Mouse (Mus musculus) E14TG2a.4 (cell line): ENCODE measurements at regions not wholly inside any gene's neighbourhood (a gene's known extent, or its start where the extent isn't known, plus 50 kb on each side); places are given as distances from the start of the nearest gene placed in this dataset.
"Not testable (repeated sequence)": the region's sequence is repeated elsewhere in the genome, so short reads cannot be mapped to it uniquely, and the experiment has no call there.

Experiments
- H3K27me3 ChIP-seq: 2 replicates; pipeline ENCODE4 v1.6.1; 2014; ENCODE audit warnings: low read length, control low read depth; ENCODE audit not compliant: insufficient read depth
- H3K36me3 ChIP-seq: 2 replicates; pipeline ENCODE4 v1.6.1; 2014; ENCODE audit warnings: low read length, control low read depth; ENCODE audit not compliant: insufficient read depth
- H3K4me1 ChIP-seq: replicated peaks from 2 replicates; pipeline ENCODE4 v1.6.1; 2014; ENCODE audit warnings: low read depth, low read length, control low read depth
- H3K4me3 ChIP-seq: replicated peaks from 2 replicates; pipeline ENCODE4 v1.5.1; 2014; ENCODE audit warnings: mild to moderate bottlenecking, low read length
- H3K9me3 ChIP-seq: 2 replicates; pipeline ENCODE4 v1.6.1; 2014; ENCODE audit warnings: low read length, control low read depth
- CTCF ChIP-seq: conservative IDR thresholded peaks from 2 replicates; pipeline ENCODE4 v1.5.1; 2014; ENCODE audit warnings: low read length
- NANOG ChIP-seq: IDR thresholded peaks from 2 replicates; pipeline ENCODE4 v1.6.1; 2014; ENCODE audit warnings: borderline replicate concordance, low read length, mixed read lengths
- POU5F1 ChIP-seq: IDR thresholded peaks from 2 replicates; pipeline ENCODE4 v1.6.1; 2014; ENCODE audit warnings: low read length, borderline replicate concordance

GRCm38 (mm10) chr7:83381381-83382181 is 203.1 kb upstream of the Tmc3 start:
- TF ChIP-seq POU5F1 = no peak
- TF ChIP-seq CTCF = no peak
- TF ChIP-seq NANOG = no peak

GRCm38 (mm10) chr7:83382803-83383363 is 201.8 kb upstream of the Tmc3 start:
- Histone ChIP-seq H3K36me3 (no peaks in the 10 kb centered on the region), H3K9me3 (no peaks in the 10 kb centered on the region), H3K4me1 (peaks cover 21% of the 10 kb centered on the region), H3K27me3 (no peaks in the 10 kb centered on the region), H3K4me3 (no peak overlapping the region)
- TF ChIP-seq CTCF = no peak
- no peak for TF ChIP-seq POU5F1
- TF ChIP-seq NANOG = no peak

More at GRCm38 (mm10) chr7:83381381-83382181, 203.1 kb upstream of the Tmc3 start:
- H3K36me3 ChIP-seq = no peaks in the 10 kb centered on the region
- H3K9me3 ChIP-seq = no peaks in the 10 kb centered on the region
- H3K27me3 ChIP-seq = no peaks in the 10 kb centered on the region
- H3K4me1 ChIP-seq = peaks cover 34% of the 10 kb centered on the region
- H3K4me3 ChIP-seq = no peak overlapping the region

DNA sequence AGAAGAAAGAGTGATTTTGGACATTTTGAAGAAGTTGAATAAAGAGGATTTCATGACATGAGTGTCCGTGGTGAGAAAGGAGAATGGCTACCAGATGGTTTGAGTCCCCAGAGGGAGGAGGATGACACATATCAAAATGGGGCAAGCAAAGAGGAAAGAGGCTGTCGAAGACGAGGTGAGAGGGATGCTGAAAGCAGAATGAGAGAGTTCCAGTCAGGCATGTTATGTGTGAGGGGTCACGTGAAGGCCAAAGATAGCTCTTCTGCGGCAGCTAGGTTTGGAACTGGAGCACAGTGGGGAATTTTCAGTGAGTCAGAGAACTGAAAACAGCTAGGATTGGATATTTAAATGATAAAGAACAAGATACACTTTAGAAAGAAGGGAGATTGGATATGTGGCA is 193.3 kb upstream of the Tmc3 start:
- Histone ChIP-seq H3K9me3 (no peaks in the 10 kb centered on the region), H3K36me3 (no peaks in the 10 kb centered on the region), H3K4me3 (no peak overlapping the region), H3K4me1 (peaks cover 7% of the 10 kb centered on the region), H3K27me3 (no peaks in the 10 kb centered on the region)
- TF ChIP-seq CTCF (no peak), POU5F1 (no peak)

- H3K27me3 ChIP-seq = no peaks in the 10 kb centered on the region
- no peaks in the 10 kb centered on the region for H3K36me3 ChIP-seq
- peaks cover 7% of the 10 kb centered on the region for H3K4me1 ChIP-seq
- H3K4me3 ChIP-seq = no peak overlapping the region
- TF ChIP-seq POU5F1 (no peak), NANOG (no peak), CTCF (no peak)
- H3K9me3 ChIP-seq = no peaks in the 10 kb centered on the region
Observed at GRCm38 (mm10) chr7:83392181-83392580, 192.5 kb upstream of the Tmc3 start.

DNA sequence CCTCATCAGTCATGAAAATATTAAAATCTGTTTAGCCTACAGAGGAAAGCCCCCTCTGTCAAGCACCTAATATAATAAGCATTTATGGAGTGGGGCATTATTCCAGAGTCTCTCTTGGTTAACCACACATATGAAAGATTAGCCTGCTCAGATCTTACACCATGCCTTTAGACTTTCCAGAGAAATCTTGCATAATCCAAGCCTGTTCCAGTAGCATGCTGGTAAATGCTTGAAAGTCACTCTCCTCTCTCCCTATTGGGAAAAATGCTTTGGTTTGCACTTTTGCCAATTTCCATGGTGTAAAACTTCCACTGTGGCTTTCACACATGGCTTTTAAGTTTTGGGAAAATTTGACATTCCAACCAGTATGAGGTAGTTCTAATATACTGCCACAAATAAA is 192.1 kb upstream of the Tmc3 start:
- Histone ChIP-seq H3K4me1 (peaks cover 7% of the 10 kb centered on the region), H3K4me3 (no peak overlapping the region), H3K9me3 (no peaks in the 10 kb centered on the region), H3K27me3 (no peaks in the 10 kb centered on the region), H3K36me3 (no peaks in the 10 kb centered on the region)
- TF ChIP-seq NANOG (no peak), CTCF (no peak), POU5F1 (no peak)

- H3K4me3 ChIP-seq = no peak overlapping the region
- no peaks in the 10 kb centered on the region for H3K36me3 ChIP-seq
- H3K27me3 ChIP-seq = no peaks in the 10 kb centered on the region
- no peaks in the 10 kb centered on the region for H3K9me3 ChIP-seq
- H3K4me1 ChIP-seq = peaks cover 7% of the 10 kb centered on the region
- TF ChIP-seq POU5F1 (no peak), NANOG (no peak), CTCF (no peak)
Observed at GRCm38 (mm10) chr7:83394156-83394555, 190.6 kb upstream of the Tmc3 start.

DNA sequence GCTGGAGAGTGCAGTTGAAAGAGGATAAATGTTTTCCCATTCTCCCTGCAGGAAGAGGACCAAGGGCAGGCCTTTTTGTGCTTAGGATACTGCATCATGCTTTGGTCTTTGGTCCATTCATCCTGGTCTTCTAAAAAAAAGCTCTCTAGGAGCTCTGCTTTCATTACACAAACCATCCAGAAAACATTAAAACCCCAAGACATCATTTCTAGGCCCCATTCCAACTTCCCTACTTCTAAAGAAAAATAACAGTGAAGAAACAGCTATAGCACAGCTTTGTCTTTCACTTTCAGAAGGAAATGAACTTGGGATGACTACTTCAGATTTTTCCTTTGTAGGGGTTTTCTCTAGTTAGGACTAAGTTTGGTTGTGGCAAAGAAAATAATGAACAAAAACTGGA is 185.1 kb upstream of the Tmc3 start:
- Histone ChIP-seq H3K36me3 (no peaks in the 10 kb centered on the region), H3K9me3 (no peaks in the 10 kb centered on the region), H3K4me1 (peaks cover 24% of the 10 kb centered on the region), H3K4me3 (no peak overlapping the region), H3K27me3 (no peaks in the 10 kb centered on the region)
- TF ChIP-seq CTCF = no peak

- Histone ChIP-seq H3K9me3 (no peaks in the 10 kb centered on the region), H3K27me3 (no peaks in the 10 kb centered on the region), H3K36me3 (no peaks in the 10 kb centered on the region), H3K4me1 (peaks cover 24% of the 10 kb centered on the region), H3K4me3 (no peak overlapping the region)
- TF ChIP-seq CTCF (no peak), POU5F1 (no peak), NANOG (peak; percentile 98)
Observed at GRCm38 (mm10) chr7:83401001-83401400, 183.7 kb upstream of the Tmc3 start.

GRCm38 (mm10) chr7:83412745-83413144 is 172.0 kb upstream of the Tmc3 start:
- not testable (repeated sequence) for H3K9me3 ChIP-seq, H3K27me3 ChIP-seq, H3K36me3 ChIP-seq, H3K4me1 ChIP-seq, H3K4me3 ChIP-seq
